Mouse (Mus musculus): ENCODE results near the gene Mrm3. TPM values are rescaled to one million over a fixed set of nuclear protein-coding genes. Genes with fewer than 3 reads are reported as not detected.

The Mrm3 gene
- polyA plus RNA-seq, 1 experiment from 2014 or later: 19.5 TPM

GRCm38 (mm10) chr11:76279971-76280370, 36.5 kb downstream of the Mrm3 start:
- WGBS: 66% methylated on average over 2 of the region's 2 CpGs
- no peak overlapping the region for H3K4me3 ChIP-seq (ENCODE audit: low read depth, low read length)
- ATAC-seq (ENCODE audit: low FRiP score) (no peak), DNase-seq (ENCODE audit: low spot score, missing footprints) (no peak)
- no peak overlapping the region for H3K9ac ChIP-seq (ENCODE audit: low read length)
- no peaks in the 10 kb centered on the region for H3K4me1 ChIP-seq (ENCODE audit: control insufficient read depth, insufficient read depth, low read length)
- no peaks in the 10 kb centered on the region for H3K36me3 ChIP-seq (ENCODE audit: control insufficient read depth, insufficient read depth, low read length)
- H3K9me3 ChIP-seq (ENCODE audit: control insufficient read depth, low read length): no peaks in the 10 kb centered on the region
- H3K27me3 ChIP-seq (ENCODE audit: control insufficient read depth, insufficient read depth, low read length): no peaks in the 10 kb centered on the region
- H3K27ac ChIP-seq (ENCODE audit: low read depth, low read length): no peak overlapping the region
- no peak overlapping the region for H3K4me2 ChIP-seq

- H3K4me3 ChIP-seq (ENCODE audit: low read depth, low read length): no peak overlapping the region
- no peaks in the 10 kb centered on the region for H3K27me3 ChIP-seq (ENCODE audit: control insufficient read depth, insufficient read depth, low read length)
- ATAC-seq (ENCODE audit: low FRiP score) (no peak), DNase-seq (ENCODE audit: low spot score, missing footprints) (no peak)
- no peak overlapping the region for H3K27ac ChIP-seq (ENCODE audit: low read depth, low read length)
- 94% methylated on average over 6 of the region's 6 CpGs for WGBS
- no peaks in the 10 kb centered on the region for H3K36me3 ChIP-seq (ENCODE audit: control insufficient read depth, insufficient read depth, low read length)
- H3K4me2 ChIP-seq: no peak overlapping the region
- H3K4me1 ChIP-seq (ENCODE audit: control insufficient read depth, insufficient read depth, low read length): peaks cover 25% of the 10 kb centered on the region
- no peak overlapping the region for H3K9ac ChIP-seq (ENCODE audit: low read length)
- no peaks in the 10 kb centered on the region for H3K9me3 ChIP-seq (ENCODE audit: control insufficient read depth, low read length)
Observed at GRCm38 (mm10) chr11:76283841-76284240, 40.3 kb downstream of the Mrm3 start.

GRCm38 (mm10) chr11:76285431-76286075, 42.0 kb downstream of the Mrm3 start:
- no peak overlapping the region for H3K27ac ChIP-seq (ENCODE audit: low read depth, low read length)

GRCm38 (mm10) chr11:76286534-76287126, 43.1 kb downstream of the Mrm3 start:
- Histone ChIP-seq H3K4me3 (ENCODE audit: low read depth, low read length) (no peak overlapping the region), H3K27me3 (ENCODE audit: control insufficient read depth, insufficient read depth, low read length) (no peaks in the 10 kb centered on the region), H3K36me3 (ENCODE audit: control insufficient read depth, insufficient read depth, low read length) (no peaks in the 10 kb centered on the region), H3K4me2 (no peak overlapping the region), H3K9me3 (ENCODE audit: control insufficient read depth, low read length) (no peaks in the 10 kb centered on the region), H3K4me1 (ENCODE audit: control insufficient read depth, insufficient read depth, low read length) (peaks cover 33% of the 10 kb centered on the region), H3K9ac (ENCODE audit: low read length) (no peak overlapping the region), H3K27ac (ENCODE audit: low read depth, low read length) (no peak overlapping the region)
- WGBS: 58% methylated on average over 10 of the region's 10 CpGs
- ATAC-seq (ENCODE audit: low FRiP score): no peak
- DNase-seq (ENCODE audit: low spot score, missing footprints): no peak

More at GRCm38 (mm10) chr11:76285431-76286075, 42.0 kb downstream of the Mrm3 start:
- no peaks in the 10 kb centered on the region for H3K9me3 ChIP-seq (ENCODE audit: control insufficient read depth, low read length)
- no peaks in the 10 kb centered on the region for H3K27me3 ChIP-seq (ENCODE audit: control insufficient read depth, insufficient read depth, low read length)
- H3K4me3 ChIP-seq (ENCODE audit: low read depth, low read length): no peak overlapping the region
- ATAC-seq (ENCODE audit: low FRiP score) (no peak), DNase-seq (ENCODE audit: low spot score, missing footprints) (no peak)
- H3K4me2 ChIP-seq: no peak overlapping the region
- peaks cover 33% of the 10 kb centered on the region for H3K4me1 ChIP-seq (ENCODE audit: control insufficient read depth, insufficient read depth, low read length)
- H3K36me3 ChIP-seq (ENCODE audit: control insufficient read depth, insufficient read depth, low read length): no peaks in the 10 kb centered on the region
- WGBS: 69% methylated on average over 7 of the region's 7 CpGs
- no peak overlapping the region; the same call in 1 of the 2 replicates for H3K9ac ChIP-seq (ENCODE audit: low read length)

GRCm38 (mm10) chr11:76287301-76287700, 43.8 kb downstream of the Mrm3 start:
- Histone ChIP-seq H3K4me3 (ENCODE audit: low read depth, low read length) (no peak overlapping the region), H3K36me3 (ENCODE audit: control insufficient read depth, insufficient read depth, low read length) (no peaks in the 10 kb centered on the region), H3K27ac (ENCODE audit: low read depth, low read length) (no peak overlapping the region), H3K9me3 (ENCODE audit: control insufficient read depth, low read length) (no peaks in the 10 kb centered on the region), H3K27me3 (ENCODE audit: control insufficient read depth, insufficient read depth, low read length) (no peaks in the 10 kb centered on the region), H3K4me1 (ENCODE audit: control insufficient read depth, insufficient read depth, low read length) (peaks cover 33% of the 10 kb centered on the region), H3K9ac (ENCODE audit: low read length) (no peak overlapping the region), H3K4me2 (no peak overlapping the region)
- 43% methylated on average over 10 of the region's 10 CpGs for WGBS
- no peak for DNase-seq (ENCODE audit: low spot score, missing footprints)
- 0 out of 2 replicates have a peak, but pooled peaks have one; percentile 30 for ATAC-seq (ENCODE audit: low FRiP score)

- no peaks in the 10 kb centered on the region for H3K9me3 ChIP-seq (ENCODE audit: control insufficient read depth, low read length)
- DNase-seq (ENCODE audit: low spot score, missing footprints) (no peak), ATAC-seq (ENCODE audit: low FRiP score) (no peak)
- H3K4me3 ChIP-seq (ENCODE audit: low read depth, low read length): no peak overlapping the region
- no peaks in the 10 kb centered on the region for H3K27me3 ChIP-seq (ENCODE audit: control insufficient read depth, insufficient read depth, low read length)
- no peak overlapping the region for H3K4me2 ChIP-seq
- no peak overlapping the region for H3K27ac ChIP-seq (ENCODE audit: low read depth, low read length)
- WGBS: 83% methylated on average over 6 of the region's 6 CpGs
- peaks cover 45% of the 10 kb centered on the region for H3K4me1 ChIP-seq (ENCODE audit: control insufficient read depth, insufficient read depth, low read length)
- no peaks in the 10 kb centered on the region for H3K36me3 ChIP-seq (ENCODE audit: control insufficient read depth, insufficient read depth, low read length)
- no peak overlapping the region for H3K9ac ChIP-seq (ENCODE audit: low read length)
Observed at GRCm38 (mm10) chr11:76288645-76289044, 45.1 kb downstream of the Mrm3 start.

- 29% methylated on average over 11 of the region's 11 CpGs for WGBS
- ATAC-seq (ENCODE audit: low FRiP score) (no peak), DNase-seq (ENCODE audit: low spot score, missing footprints) (no peak)
- H3K9ac ChIP-seq (ENCODE audit: low read length): peak overlapping the region; percentile 2; the same call in 1 of the 2 replicates
- no peak overlapping the region for H3K4me3 ChIP-seq (ENCODE audit: low read depth, low read length)
- H3K27me3 ChIP-seq (ENCODE audit: control insufficient read depth, insufficient read depth, low read length): no peaks in the 10 kb centered on the region
- peaks cover 61% of the 10 kb centered on the region for H3K4me1 ChIP-seq (ENCODE audit: control insufficient read depth, insufficient read depth, low read length)
- H3K27ac ChIP-seq (ENCODE audit: low read depth, low read length): peak overlapping the region; percentile 69
- no peaks in the 10 kb centered on the region for H3K9me3 ChIP-seq (ENCODE audit: control insufficient read depth, low read length)
- no peak overlapping the region for H3K4me2 ChIP-seq
- no peaks in the 10 kb centered on the region for H3K36me3 ChIP-seq (ENCODE audit: control insufficient read depth, insufficient read depth, low read length)
Observed at GRCm38 (mm10) chr11:76290367-76290766, 46.9 kb downstream of the Mrm3 start.

GRCm38 (mm10) chr11:76291960-76292359, 48.4 kb downstream of the Mrm3 start:
- Histone ChIP-seq H3K27me3 (ENCODE audit: control insufficient read depth, insufficient read depth, low read length) (no peaks in the 10 kb centered on the region), H3K9me3 (ENCODE audit: control insufficient read depth, low read length) (no peaks in the 10 kb centered on the region), H3K27ac (ENCODE audit: low read depth, low read length) (0 out of 2 replicates have a peak overlapping the region, but pooled peaks have one; percentile 51), H3K4me2 (no peak overlapping the region), H3K4me3 (ENCODE audit: low read depth, low read length) (no peak overlapping the region), H3K9ac (ENCODE audit: low read length) (no peak overlapping the region), H3K36me3 (ENCODE audit: control insufficient read depth, insufficient read depth, low read length) (no peaks in the 10 kb centered on the region), H3K4me1 (ENCODE audit: control insufficient read depth, insufficient read depth, low read length) (peaks cover 63% of the 10 kb centered on the region)
- WGBS: 79% methylated on average over 4 of the region's 4 CpGs
- no peak for DNase-seq (ENCODE audit: low spot score, missing footprints)
- ATAC-seq (ENCODE audit: low FRiP score): no peak

GRCm38 (mm10) chr11:76292398-76292797, 48.9 kb downstream of the Mrm3 start:
- WGBS: 90% methylated on average over 15 of the region's 15 CpGs
- no peak overlapping the region for H3K4me3 ChIP-seq (ENCODE audit: low read depth, low read length)
- H3K27ac ChIP-seq (ENCODE audit: low read depth, low read length): 0 out of 2 replicates have a peak overlapping the region, but pooled peaks have one; percentile 51
- no peaks in the 10 kb centered on the region for H3K9me3 ChIP-seq (ENCODE audit: control insufficient read depth, low read length)
- H3K4me1 ChIP-seq (ENCODE audit: control insufficient read depth, insufficient read depth, low read length): peaks cover 63% of the 10 kb centered on the region
- H3K9ac ChIP-seq (ENCODE audit: low read length): no peak overlapping the region
- ATAC-seq (ENCODE audit: low FRiP score): no peak
- no peak overlapping the region for H3K4me2 ChIP-seq
- DNase-seq (ENCODE audit: low spot score, missing footprints): no peak
- H3K36me3 ChIP-seq (ENCODE audit: control insufficient read depth, insufficient read depth, low read length): no peaks in the 10 kb centered on the region
- no peaks in the 10 kb centered on the region for H3K27me3 ChIP-seq (ENCODE audit: control insufficient read depth, insufficient read depth, low read length)
